Mouse (Mus musculus) embryonic facial prominence, embryonic 10.5 days (tissue): ENCODE measurements around the gene Cd27. TPM values are rescaled to one million over a fixed set of nuclear protein-coding genes. Genes with fewer than 3 reads are reported as not detected.

Source experiments
- DNase-seq: peaks from one replicate; pipeline ENCODE4 v3.0.0-alpha.2; 2017; ENCODE audit warnings: low spot score
- H3K27ac ChIP-seq: fragments of 300-500 bp; sonication (generic); replicated peaks from 2 replicates; pipeline ENCODE4 v1.5.1; 2016; ENCODE audit warnings: mild to moderate bottlenecking
- H3K27me3 ChIP-seq: fragments of 300-500 bp; sonication (generic); replicated peaks from 2 replicates; pipeline ENCODE4 v1.6.1; 2016; ENCODE audit warnings: low read depth, mild to moderate bottlenecking; ENCODE audit not compliant: poor library complexity, severe bottlenecking
- H3K36me3 ChIP-seq: fragments of 300-500 bp; sonication (generic); replicated peaks from 2 replicates; pipeline ENCODE4 v1.6.1; 2016; ENCODE audit warnings: mild to moderate bottlenecking, moderate library complexity
- H3K4me1 ChIP-seq: fragments of 300-500 bp; sonication (generic); 2 replicates; pipeline ENCODE4 v1.6.1; 2016
- H3K4me3 ChIP-seq: fragments of 300-500 bp; sonication (generic); 2 replicates; pipeline ENCODE4 v1.5.1; 2016; ENCODE audit warnings: mild to moderate bottlenecking, moderate library complexity
- H3K9me3 ChIP-seq: fragments of 300-500 bp; sonication (generic); 2 replicates; pipeline ENCODE4 v1.6.1; 2016; ENCODE audit warnings: mild to moderate bottlenecking
- WGBS: fragments of 180-500 bp; shearing (Covaris S2); methylation state at CpG from one replicate; pipeline ENCODE4 v1.1.7; 2016; 5-methylcytosine and 5-hydroxymethylcytosine counted together
- polyA plus RNA-seq: library from polyadenylated mRNA; unstranded; fragments of >200 nt; fragmentation: Nextera tagmentation; extraction: Ambion mirVana; gene quantifications from 2 replicates; pipeline ENCODE4 v1.2.1, GENCODE M21; 2016

The Cd27 gene
- polyA plus RNA-seq, 1 experiment from 2014 or later = 0.95 TPM

- H3K36me3 ChIP-seq = no peaks in the 10 kb centered on the region
- H3K27ac ChIP-seq = no peak overlapping the region
- no peaks in the 10 kb centered on the region for H3K9me3 ChIP-seq
- H3K4me3 ChIP-seq = no peak overlapping the region
- peaks cover 11% of the 10 kb centered on the region for H3K27me3 ChIP-seq
- no peak for DNase-seq
- 77% methylated on average over 13 of the region's 13 CpGs for WGBS
- H3K4me1 ChIP-seq = no peaks in the 10 kb centered on the region; the same call in 1 of the 2 replicates
These were observed 29.3 kb upstream of the Cd27 start for GRCm38 (mm10) chr6:125266091-125266490.

GRCm38 (mm10) chr6:125265239-125265638 lies 28.4 kb upstream of the Cd27 start:
- Histone ChIP-seq H3K27ac (no peak overlapping the region), H3K4me1 (no peaks in the 10 kb centered on the region), H3K36me3 (no peaks in the 10 kb centered on the region), H3K27me3 (peaks cover 3% of the 10 kb centered on the region), H3K4me3 (no peak overlapping the region), H3K9me3 (no peaks in the 10 kb centered on the region)
- DNase-seq = no peak
- 65% methylated on average over 10 of the region's 10 CpGs for whole genome bisulfite sequencing

- WGBS = 85% methylated on average over 9 of the region's 9 CpGs
- DNase-seq = no peak
- Histone ChIP-seq H3K4me3 (no peak overlapping the region), H3K4me1 (no peaks in the 10 kb centered on the region), H3K27ac (no peak overlapping the region), H3K9me3 (no peaks in the 10 kb centered on the region), H3K27me3 (no peaks in the 10 kb centered on the region), H3K36me3 (no peaks in the 10 kb centered on the region)
These were observed 27.4 kb upstream of the Cd27 start for GRCm38 (mm10) chr6:125264219-125264618.

GRCm38 (mm10) chr6:125260006-125260555 lies 23.3 kb upstream of the Cd27 start:
- 85% methylated on average over 10 of the region's 10 CpGs for WGBS
- no peaks in the 10 kb centered on the region for H3K36me3 ChIP-seq
- DNase-seq = no peak
- no peaks in the 10 kb centered on the region for H3K9me3 ChIP-seq
- H3K27me3 ChIP-seq = no peaks in the 10 kb centered on the region
- no peak overlapping the region for H3K4me3 ChIP-seq
- no peak overlapping the region for H3K27ac ChIP-seq
- peaks cover 11% of the 10 kb centered on the region for H3K4me1 ChIP-seq

GRCm38 (mm10) chr6:125256222-125256966 lies 19.6 kb upstream of the Cd27 start:
- no peak overlapping the region for H3K27ac ChIP-seq
- WGBS = 77% methylated on average over 8 of the region's 8 CpGs
- no peaks in the 10 kb centered on the region for H3K9me3 ChIP-seq
- no peaks in the 10 kb centered on the region for H3K27me3 ChIP-seq
- H3K4me1 ChIP-seq = peaks cover 17% of the 10 kb centered on the region
- DNase-seq = no peak
- H3K4me3 ChIP-seq = no peak overlapping the region
- H3K36me3 ChIP-seq = no peaks in the 10 kb centered on the region

GRCm38 (mm10) chr6:125255516-125256044 lies 18.8 kb upstream of the Cd27 start:
- WGBS = 87% methylated on average over 7 of the region's 7 CpGs
- Histone ChIP-seq H3K36me3 (no peaks in the 10 kb centered on the region), H3K4me1 (peaks cover 17% of the 10 kb centered on the region), H3K27me3 (no peaks in the 10 kb centered on the region), H3K4me3 (no peak overlapping the region), H3K27ac (no peak overlapping the region), H3K9me3 (no peaks in the 10 kb centered on the region)
- DNase-seq = no peak

GRCm38 (mm10) chr6:125253863-125254715 lies 17.3 kb upstream of the Cd27 start:
- 82% methylated on average over 14 of the region's 14 CpGs for WGBS
- H3K36me3 ChIP-seq = no peaks in the 10 kb centered on the region

GRCm38 (mm10) chr6:125252711-125253110 lies 15.9 kb upstream of the Cd27 start:
- Histone ChIP-seq H3K4me1 (peaks cover 7% of the 10 kb centered on the region), H3K27me3 (no peaks in the 10 kb centered on the region), H3K27ac (no peak overlapping the region), H3K36me3 (no peaks in the 10 kb centered on the region), H3K4me3 (no peak overlapping the region), H3K9me3 (no peaks in the 10 kb centered on the region)
- no peak for DNase-seq
- 93% methylated on average over 8 of the region's 8 CpGs for WGBS

More at GRCm38 (mm10) chr6:125253863-125254715, 17.3 kb upstream of the Cd27 start:
- H3K27ac ChIP-seq = no peak overlapping the region
- H3K9me3 ChIP-seq = no peaks in the 10 kb centered on the region
- DNase-seq = no peak
- peaks cover 17% of the 10 kb centered on the region for H3K4me1 ChIP-seq
- H3K4me3 ChIP-seq = no peak overlapping the region
- no peaks in the 10 kb centered on the region for H3K27me3 ChIP-seq

GRCm38 (mm10) chr6:125252285-125252684 lies 15.5 kb upstream of the Cd27 start:
- no peaks in the 10 kb centered on the region for H3K27me3 ChIP-seq
- 88% methylated on average over 3 of the region's 3 CpGs for WGBS

GRCm38 (mm10) chr6:125244551-125244950 lies 7.7 kb upstream of the Cd27 start:
- H3K4me3 ChIP-seq = no peak overlapping the region
- peaks cover 5% of the 10 kb centered on the region; the same call in 1 of the 2 replicates for H3K4me1 ChIP-seq
- H3K9me3 ChIP-seq = no peaks in the 10 kb centered on the region
- WGBS = 30% methylated on average over 1 of the region's 1 CpGs
- H3K27me3 ChIP-seq = no peaks in the 10 kb centered on the region
- no peaks in the 10 kb centered on the region for H3K36me3 ChIP-seq
- H3K27ac ChIP-seq = no peak overlapping the region
- DNase-seq = no peak

More at GRCm38 (mm10) chr6:125252285-125252684, 15.5 kb upstream of the Cd27 start:
- DNase-seq = no peak
- peaks cover 5% of the 10 kb centered on the region for H3K4me1 ChIP-seq
- no peaks in the 10 kb centered on the region for H3K36me3 ChIP-seq
- no peak overlapping the region for H3K4me3 ChIP-seq
- H3K27ac ChIP-seq = no peak overlapping the region
- no peaks in the 10 kb centered on the region for H3K9me3 ChIP-seq

- no peak overlapping the region for H3K27ac ChIP-seq
- H3K9me3 ChIP-seq = no peaks in the 10 kb centered on the region
- peaks cover 10% of the 10 kb centered on the region for H3K4me1 ChIP-seq
- no peak overlapping the region for H3K4me3 ChIP-seq
- no peaks in the 10 kb centered on the region for H3K27me3 ChIP-seq
- no peak for DNase-seq
- 88% methylated on average over 8 of the region's 8 CpGs for WGBS
- no peaks in the 10 kb centered on the region for H3K36me3 ChIP-seq
These were observed 4.8 kb upstream of the Cd27 start for GRCm38 (mm10) chr6:125241566-125241965.

- no peak for DNase-seq
- 90% methylated on average over 5 of the region's 5 CpGs for WGBS
- H3K27me3 ChIP-seq = no peaks in the 10 kb centered on the region
- H3K9me3 ChIP-seq = no peaks in the 10 kb centered on the region
- no peak overlapping the region for H3K4me3 ChIP-seq
- H3K27ac ChIP-seq = no peak overlapping the region
- no peaks in the 10 kb centered on the region for H3K36me3 ChIP-seq
- H3K4me1 ChIP-seq = peaks cover 14% of the 10 kb centered on the region
These were observed 3.8 kb upstream of the Cd27 start for GRCm38 (mm10) chr6:125240617-125241016.
